18 mouse cellular contexts compared by ENCODE assay signal in genomic region chr1:186013413-186013812, GRCm38 (mm10).
DNase-seq lines count a peak whose midpoint lies in the region; ATAC-seq and TF ChIP-seq lines count a peak whose summit lies in the region.
"Had no signal": no experiment of that assay in that cellular context is flagged by ENCODE, and none has a peak within 500 bp of the region (broad histone marks: within the 10 kb centered on the region; RNA-seq: fewer than 3 reads in every experiment).

No protein-coding gene starts in this region.

- no peak overlapping the region for H3K27ac ChIP-seq in hindbrain, postnatal 0 days
- no peak overlapping the region for H3K27ac ChIP-seq in hindbrain, embryonic 11.5 days (ENCODE audit: low read depth, low read length)
- H3K27ac ChIP-seq in liver, postnatal 0 days (ENCODE audit: low read depth), result no peak overlapping the region
- no peak overlapping the region for H3K27ac ChIP-seq in liver, embryonic 12.5 days
- H3K27ac ChIP-seq: hindbrain, embryonic 14.5 days; left cerebral cortex, adult 2 months; midbrain, embryonic 13.5 days had no signal

- no peak overlapping the region for H3K4me3 ChIP-seq in hindbrain, postnatal 0 days (ENCODE audit: low read length)
- no peak overlapping the region for H3K4me3 ChIP-seq in hindbrain, embryonic 11.5 days (ENCODE audit: low read depth, low read length)
- H3K4me3 ChIP-seq in liver, postnatal 0 days (ENCODE audit: low read depth, low read length), result no peak overlapping the region
- H3K4me3 ChIP-seq in liver, embryonic 12.5 days, result no peak overlapping the region
- H3K4me3 ChIP-seq: left cerebral cortex, adult 2 months; midbrain, embryonic 13.5 days had no signal

- peak; percentile 38 for TF ChIP-seq CTCF in hindbrain, postnatal 0 days (IDR thresholded peaks at IDR 0.05; ENCODE audit: low read depth)
- peak; percentile 18; the same call in 1 of the 2 replicates for TF ChIP-seq CTCF in liver, postnatal 0 days (IDR thresholded peaks at IDR 0.05; ENCODE audit: low read depth)

- H3K9ac ChIP-seq in hindbrain, postnatal 0 days (replicated peaks; ENCODE audit: low read length), result no peak overlapping the region
- H3K9ac ChIP-seq in hindbrain, embryonic 11.5 days (ENCODE audit: low read depth, low read length), result no peak overlapping the region
- H3K9ac ChIP-seq in liver, postnatal 0 days (replicated peaks), result no peak overlapping the region
- H3K9ac ChIP-seq in liver, embryonic 12.5 days, result no peak overlapping the region
- H3K9ac ChIP-seq: hindbrain, embryonic 14.5 days; midbrain, embryonic 13.5 days had no signal

- TF ChIP-seq EP300 in liver, postnatal 0 days (IDR thresholded peaks at IDR 0.05; ENCODE audit: low read depth), result no peak

- 72% methylated on average over 1 of the region's 1 CpGs for WGBS in hindbrain, postnatal 0 days
- WGBS in hindbrain, embryonic 11.5 days, result 91% methylated on average over 1 of the region's 1 CpGs
- 80% methylated on average over 1 of the region's 1 CpGs for whole genome bisulfite sequencing in liver, postnatal 0 days (ENCODE audit: insufficient replicate concordance)
- WGBS in liver, embryonic 12.5 days (ENCODE audit: insufficient replicate concordance), result 44% methylated on average over 1 of the region's 1 CpGs

- H3K4me2 ChIP-seq in hindbrain, postnatal 0 days (ENCODE audit: low read depth, low read length), result no peak overlapping the region
- H3K4me2 ChIP-seq in hindbrain, embryonic 11.5 days (replicated peaks; ENCODE audit: low read depth, low read length), result no peak overlapping the region
- no peak overlapping the region for H3K4me2 ChIP-seq in liver, postnatal 0 days (ENCODE audit: low read depth, low read length)
- no peak overlapping the region for H3K4me2 ChIP-seq in liver, embryonic 12.5 days
- H3K4me2 ChIP-seq: hindbrain, embryonic 14.5 days; midbrain, embryonic 13.5 days had no signal

- 0 out of 2 replicates have a peak, but pooled peaks cover 2% of the 10 kb centered on the region for H3K9me3 ChIP-seq in hindbrain, postnatal 0 days (ENCODE audit: low read length)
- no peaks in the 10 kb centered on the region for H3K9me3 ChIP-seq in hindbrain, embryonic 11.5 days (ENCODE audit: control insufficient read depth, low read length)
- H3K9me3 ChIP-seq in liver, postnatal 0 days (ENCODE audit: low read length), result no peaks in the 10 kb centered on the region
- H3K9me3 ChIP-seq in liver, embryonic 12.5 days (replicated peaks), result no peaks in the 10 kb centered on the region
- H3K9me3 ChIP-seq: midbrain, embryonic 13.5 days had no signal

- H3K4me1 ChIP-seq in hindbrain, postnatal 0 days (ENCODE audit: insufficient read depth, low read length), result no peaks in the 10 kb centered on the region
- no peaks in the 10 kb centered on the region for H3K4me1 ChIP-seq in hindbrain, embryonic 11.5 days (replicated peaks; ENCODE audit: control insufficient read depth, insufficient read depth, low read length)
- H3K4me1 ChIP-seq in liver, postnatal 0 days (ENCODE audit: insufficient read depth), result no peaks in the 10 kb centered on the region
- no peaks in the 10 kb centered on the region for H3K4me1 ChIP-seq in liver, embryonic 12.5 days
- H3K4me1 ChIP-seq: midbrain, embryonic 13.5 days had no signal

- H3K36me3 ChIP-seq in hindbrain, postnatal 0 days (ENCODE audit: insufficient read depth, low read length), result no peaks in the 10 kb centered on the region
- H3K36me3 ChIP-seq in hindbrain, embryonic 11.5 days (ENCODE audit: control insufficient read depth, insufficient read depth, low read length), result no peaks in the 10 kb centered on the region
- H3K36me3 ChIP-seq in liver, postnatal 0 days (replicated peaks; ENCODE audit: insufficient read depth, low read length), result no peaks in the 10 kb centered on the region
- no peaks in the 10 kb centered on the region for H3K36me3 ChIP-seq in liver, embryonic 12.5 days
- H3K36me3 ChIP-seq: midbrain, embryonic 13.5 days had no signal

- peak; percentile 27 for DNase-seq in embryo, embryonic 10 days (ENCODE audit: low spot score)
- no peak for DNase-seq in embryo, embryonic 9.5 days (ENCODE audit: extremely low spot score)
- peak; percentile 14 for DNase-seq in hindbrain, postnatal 0 days (ENCODE audit: low spot score)
- no peak for DNase-seq in hindbrain, embryonic 11.5 days (ENCODE audit: low spot score)
- DNase-seq in liver, postnatal 0 days, result no peak
- peak; percentile 4 for DNase-seq in ZHBTc4 (ENCODE audit: low read depth, low spot score)
- DNase-seq: adrenal gland, adult 8-10 months; cerebellum, adult 2 months; gastrocnemius, postnatal 14 days; liver; lung, postnatal 4 days; right cerebral cortex, postnatal 25 days; thymus, postnatal 36 days had no signal

- ATAC-seq in hindbrain, postnatal 0 days, result no peak
- no peak for ATAC-seq in hindbrain, embryonic 11.5 days (ENCODE audit: low FRiP score)
- ATAC-seq in liver, postnatal 0 days, result no peak
- no peak for ATAC-seq in liver, embryonic 12.5 days
- ATAC-seq in CD4-positive, CD25-positive, alpha-beta regulatory T cell, adult 4 months, result no peak
- ATAC-seq: midbrain, embryonic 13.5 days had no signal

- H3K27me3 ChIP-seq in hindbrain, postnatal 0 days (ENCODE audit: insufficient read depth, low read length), result no peaks in the 10 kb centered on the region
- H3K27me3 ChIP-seq in hindbrain, embryonic 11.5 days (ENCODE audit: control insufficient read depth, insufficient read depth, low read length), result no peaks in the 10 kb centered on the region
- no peaks in the 10 kb centered on the region for H3K27me3 ChIP-seq in liver, postnatal 0 days (ENCODE audit: insufficient read depth, low read length)
- H3K27me3 ChIP-seq in liver, embryonic 12.5 days (replicated peaks), result no peaks in the 10 kb centered on the region
- H3K27me3 ChIP-seq: midbrain, embryonic 13.5 days had no signal

Comparison
In these comparisons a context has a peak if more than half of its experiments do, and no peak if none do; other contexts are left out.
1. DNase-seq: peak in embryo, embryonic 10 days (single experiment), hindbrain, postnatal 0 days (single experiment) and ZHBTc4 (single experiment); none in embryo, embryonic 9.5 days (single experiment), hindbrain, embryonic 11.5 days (single experiment) and liver, postnatal 0 days (single experiment).